Mouse (Mus musculus): Measurements from ENCODE around the gene Efhd1. TPM values are rescaled to one million over a fixed set of nuclear protein-coding genes. Genes with fewer than 3 reads are reported as not detected.

Efhd1 gene
- polyA plus RNA-seq, 1 experiment: 1.9 TPM

GRCm38 (mm10) chr1:87280281-87280680 lies 16.1 kb downstream of the Efhd1 start:
- Histone ChIP-seq H3K4me3 (ENCODE audit: low read depth, low read length) (no peak overlapping the region), H3K36me3 (ENCODE audit: control insufficient read depth, insufficient read depth, low read length, poor library complexity, severe bottlenecking) (no peaks in the 10 kb centered on the region), H3K27ac (ENCODE audit: insufficient read depth, low read length) (no peak overlapping the region), H3K27me3 (ENCODE audit: control insufficient read depth, insufficient read depth, low read length, poor library complexity, severe bottlenecking) (no peaks in the 10 kb centered on the region), H3K9me3 (replicated peaks; ENCODE audit: control insufficient read depth, insufficient read depth, low read length, poor library complexity, severe bottlenecking) (no peaks in the 10 kb centered on the region), H3K4me1 (ENCODE audit: control insufficient read depth, insufficient read depth, low read length) (no peaks in the 10 kb centered on the region), H3K9ac (ENCODE audit: low read depth, poor library complexity, severe bottlenecking) (no peak overlapping the region)
- TF ChIP-seq EP300 (IDR thresholded peaks at IDR 0.05; ENCODE audit: insufficient read depth, low read depth, low read length) (no peak), POLR2A (IDR thresholded peaks at IDR 0.05; ENCODE audit: insufficient read depth, low read length) (no peak), CTCF (IDR thresholded peaks at IDR 0.05; ENCODE audit: low read depth, low read length) (no peak)

DNA sequence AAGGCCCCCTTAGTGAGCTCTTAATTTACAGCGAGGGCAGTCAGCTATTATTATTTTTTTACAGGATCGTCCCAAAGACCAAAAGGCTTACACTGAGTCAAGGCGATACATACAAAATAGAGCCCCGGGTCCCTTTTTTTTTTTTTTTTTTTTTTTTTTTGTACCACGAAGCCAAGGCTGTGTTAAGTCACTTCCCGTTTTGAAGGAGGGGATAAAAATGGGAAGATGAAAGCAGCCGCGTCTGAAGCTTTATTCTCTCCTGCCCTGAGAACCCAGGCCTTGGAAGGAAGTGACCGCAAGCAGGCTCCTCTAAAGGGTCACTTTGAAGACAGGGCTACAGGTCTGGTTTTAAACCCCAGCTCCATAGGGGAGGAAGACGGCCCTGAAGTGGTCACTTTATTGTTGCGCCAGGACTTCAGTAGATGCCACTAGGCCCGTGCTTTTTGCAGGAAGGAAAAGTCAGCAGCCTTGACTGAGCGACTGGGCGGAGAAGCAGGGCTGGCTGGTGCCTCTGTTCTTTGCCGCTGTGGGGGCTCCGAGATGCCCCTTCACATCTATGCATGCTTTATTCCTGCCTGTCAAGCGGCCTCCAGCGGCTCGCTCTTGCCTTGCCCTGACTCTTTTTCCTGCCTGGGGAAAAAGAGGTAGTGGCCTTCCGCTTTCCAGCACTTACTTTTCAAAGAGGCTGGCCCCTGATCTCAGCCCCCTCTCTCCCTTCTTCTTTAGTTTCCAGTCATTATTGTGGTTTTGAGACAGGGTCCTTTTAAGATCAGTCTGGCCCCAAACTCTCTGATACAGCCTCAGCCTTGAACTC lies 17.6 kb downstream of the Efhd1 start:
- no peaks in the 10 kb centered on the region for H3K9me3 ChIP-seq (replicated peaks; ENCODE audit: control insufficient read depth, insufficient read depth, low read length, poor library complexity, severe bottlenecking)
- H3K27me3 ChIP-seq (ENCODE audit: control insufficient read depth, insufficient read depth, low read length, poor library complexity, severe bottlenecking): no peaks in the 10 kb centered on the region
- peak overlapping the region; percentile 66 for H3K4me3 ChIP-seq (ENCODE audit: low read depth, low read length)
- no peaks in the 10 kb centered on the region for H3K36me3 ChIP-seq (ENCODE audit: control insufficient read depth, insufficient read depth, low read length, poor library complexity, severe bottlenecking)
- no peak overlapping the region for H3K27ac ChIP-seq (ENCODE audit: insufficient read depth, low read length)
- no peaks in the 10 kb centered on the region for H3K4me1 ChIP-seq (ENCODE audit: control insufficient read depth, insufficient read depth, low read length)
- peak overlapping the region; percentile 59 for H3K9ac ChIP-seq (ENCODE audit: low read depth, poor library complexity, severe bottlenecking)
- no peak for TF ChIP-seq EP300 (IDR thresholded peaks at IDR 0.05; ENCODE audit: insufficient read depth, low read depth, low read length)

DNA sequence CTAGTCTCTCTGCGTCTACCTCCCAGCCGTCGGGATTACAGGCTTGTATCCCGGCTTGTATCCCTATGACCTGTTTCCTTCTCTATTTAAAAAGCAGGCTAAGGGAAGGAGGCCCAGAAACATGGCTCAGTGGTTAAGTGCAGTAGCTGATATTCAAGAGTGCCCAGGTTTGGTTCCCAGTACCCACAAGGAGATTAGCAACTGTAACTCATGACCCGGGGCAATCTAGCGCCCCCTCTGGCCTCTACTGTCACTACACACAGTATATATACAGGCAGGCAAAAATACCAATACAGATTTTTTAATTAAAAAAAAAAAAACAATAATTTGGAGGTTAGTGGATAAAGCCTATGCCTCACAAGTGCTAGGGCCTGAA lies 18.2 kb downstream of the Efhd1 start:
- TF ChIP-seq POLR2A (IDR thresholded peaks at IDR 0.05; ENCODE audit: insufficient read depth, low read length) (no peak), CTCF (IDR thresholded peaks at IDR 0.05; ENCODE audit: low read depth, low read length) (peak; percentile 34), EP300 (IDR thresholded peaks at IDR 0.05; ENCODE audit: insufficient read depth, low read depth, low read length) (no peak)
- no peaks in the 10 kb centered on the region for H3K27me3 ChIP-seq (ENCODE audit: control insufficient read depth, insufficient read depth, low read length, poor library complexity, severe bottlenecking)
- no peak overlapping the region for H3K4me3 ChIP-seq (ENCODE audit: low read depth, low read length)
- no peak overlapping the region for H3K27ac ChIP-seq (ENCODE audit: insufficient read depth, low read length)
- peak overlapping the region; percentile 59; the same call in 1 of the 2 replicates for H3K9ac ChIP-seq (ENCODE audit: low read depth, poor library complexity, severe bottlenecking)
- H3K9me3 ChIP-seq (replicated peaks; ENCODE audit: control insufficient read depth, insufficient read depth, low read length, poor library complexity, severe bottlenecking): no peaks in the 10 kb centered on the region
- no peaks in the 10 kb centered on the region for H3K36me3 ChIP-seq (ENCODE audit: control insufficient read depth, insufficient read depth, low read length, poor library complexity, severe bottlenecking)
- H3K4me1 ChIP-seq (ENCODE audit: control insufficient read depth, insufficient read depth, low read length): no peaks in the 10 kb centered on the region

GRCm38 (mm10) chr1:87283410-87283960 lies 19.3 kb downstream of the Efhd1 start:
- TF ChIP-seq POLR2A (IDR thresholded peaks at IDR 0.05; ENCODE audit: insufficient read depth, low read length) (no peak), CTCF (IDR thresholded peaks at IDR 0.05; ENCODE audit: low read depth, low read length) (no peak), EP300 (IDR thresholded peaks at IDR 0.05; ENCODE audit: insufficient read depth, low read depth, low read length) (no peak)
- no peaks in the 10 kb centered on the region for H3K4me1 ChIP-seq (ENCODE audit: control insufficient read depth, insufficient read depth, low read length)
- no peak overlapping the region for H3K4me3 ChIP-seq (ENCODE audit: low read depth, low read length)
- H3K36me3 ChIP-seq (ENCODE audit: control insufficient read depth, insufficient read depth, low read length, poor library complexity, severe bottlenecking): no peaks in the 10 kb centered on the region
- H3K9me3 ChIP-seq (replicated peaks; ENCODE audit: control insufficient read depth, insufficient read depth, low read length, poor library complexity, severe bottlenecking): no peaks in the 10 kb centered on the region
- H3K27ac ChIP-seq (ENCODE audit: insufficient read depth, low read length): no peak overlapping the region
- no peak overlapping the region for H3K9ac ChIP-seq (ENCODE audit: low read depth, poor library complexity, severe bottlenecking)
- no peaks in the 10 kb centered on the region for H3K27me3 ChIP-seq (ENCODE audit: control insufficient read depth, insufficient read depth, low read length, poor library complexity, severe bottlenecking)

DNA sequence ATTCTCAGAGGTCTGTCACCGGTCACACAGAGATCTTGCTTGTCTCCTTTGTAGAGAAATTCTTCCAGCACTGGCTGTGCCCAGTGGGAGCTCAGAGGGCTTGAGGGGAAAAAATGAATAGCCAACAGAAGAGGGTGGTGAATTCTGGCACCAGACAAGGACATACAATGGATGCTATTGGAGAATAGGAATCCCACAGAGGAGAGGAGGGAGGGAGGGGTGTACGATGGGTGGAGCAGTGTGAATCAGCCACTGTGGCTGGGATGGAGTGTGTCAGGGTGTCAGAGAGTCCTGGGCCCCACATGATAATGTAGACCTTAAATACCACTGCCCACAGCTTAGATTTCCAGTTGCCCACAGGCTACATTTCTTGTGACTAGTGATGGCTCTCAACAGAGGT lies 22.9 kb downstream of the Efhd1 start:
- Histone ChIP-seq H3K4me3 (ENCODE audit: low read depth, low read length) (no peak overlapping the region), H3K36me3 (ENCODE audit: control insufficient read depth, insufficient read depth, low read length, poor library complexity, severe bottlenecking) (no peaks in the 10 kb centered on the region), H3K9me3 (replicated peaks; ENCODE audit: control insufficient read depth, insufficient read depth, low read length, poor library complexity, severe bottlenecking) (no peaks in the 10 kb centered on the region), H3K9ac (ENCODE audit: low read depth, poor library complexity, severe bottlenecking) (no peak overlapping the region), H3K4me1 (ENCODE audit: control insufficient read depth, insufficient read depth, low read length) (peaks cover 1% of the 10 kb centered on the region), H3K27ac (ENCODE audit: insufficient read depth, low read length) (no peak overlapping the region), H3K27me3 (ENCODE audit: control insufficient read depth, insufficient read depth, low read length, poor library complexity, severe bottlenecking) (no peaks in the 10 kb centered on the region)
- TF ChIP-seq EP300 (IDR thresholded peaks at IDR 0.05; ENCODE audit: insufficient read depth, low read depth, low read length): no peak
- no peak for TF ChIP-seq CTCF (IDR thresholded peaks at IDR 0.05; ENCODE audit: low read depth, low read length)
- TF ChIP-seq POLR2A (IDR thresholded peaks at IDR 0.05; ENCODE audit: insufficient read depth, low read length): no peak

DNA sequence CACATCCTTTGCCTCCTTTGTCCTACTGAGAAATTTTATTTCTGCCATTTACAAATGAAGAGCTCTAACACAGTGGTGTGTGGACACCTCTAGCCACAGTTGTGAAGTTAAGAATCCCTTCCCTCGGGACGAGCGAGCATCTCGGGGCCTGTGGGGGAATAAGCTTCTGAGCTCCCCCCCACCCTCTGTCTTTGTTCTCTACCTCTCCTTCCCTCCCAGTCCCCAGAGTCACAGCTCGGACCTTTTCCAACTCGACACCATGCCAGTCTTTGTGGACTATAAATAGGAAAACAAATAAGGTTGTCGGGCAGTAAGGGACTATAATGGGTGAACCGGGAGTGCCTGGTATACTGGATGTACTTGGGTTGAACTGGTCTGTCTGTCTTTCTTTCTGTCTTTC lies 27.3 kb downstream of the Efhd1 start:
- Histone ChIP-seq H3K27ac (ENCODE audit: insufficient read depth, low read length) (no peak overlapping the region), H3K4me3 (ENCODE audit: low read depth, low read length) (no peak overlapping the region), H3K9me3 (replicated peaks; ENCODE audit: control insufficient read depth, insufficient read depth, low read length, poor library complexity, severe bottlenecking) (no peaks in the 10 kb centered on the region), H3K9ac (ENCODE audit: low read depth, poor library complexity, severe bottlenecking) (no peak overlapping the region), H3K27me3 (ENCODE audit: control insufficient read depth, insufficient read depth, low read length, poor library complexity, severe bottlenecking) (no peaks in the 10 kb centered on the region), H3K4me1 (ENCODE audit: control insufficient read depth, insufficient read depth, low read length) (peaks cover 1% of the 10 kb centered on the region), H3K36me3 (ENCODE audit: control insufficient read depth, insufficient read depth, low read length, poor library complexity, severe bottlenecking) (no peaks in the 10 kb centered on the region)
- TF ChIP-seq CTCF (IDR thresholded peaks at IDR 0.05; ENCODE audit: low read depth, low read length): no peak
- no peak for TF ChIP-seq POLR2A (IDR thresholded peaks at IDR 0.05; ENCODE audit: insufficient read depth, low read length)
- no peak for TF ChIP-seq EP300 (IDR thresholded peaks at IDR 0.05; ENCODE audit: insufficient read depth, low read depth, low read length)

Data from ES-Bruce4 (cell line).